Mouse (Mus musculus): ENCODE data around the gene Pax3. TPM values are rescaled to one million over a fixed set of nuclear protein-coding genes. Genes with fewer than 3 reads are reported as not detected.
A peak's percentile ranks its signal among the peaks of the same experiment; 100 is the strongest.

Pax3 gene
- polyA plus RNA-seq, 1 experiment from 2014 or later: 42.8 TPM

- DNase-seq (ENCODE audit: low spot score) (no peak), ATAC-seq (ENCODE audit: insufficient read depth, low FRiP score, low TSS enrichment) (no peak)
- no peak overlapping the region for H3K4me2 ChIP-seq (ENCODE audit: low read depth)
- peaks cover 15% of the 10 kb centered on the region for H3K4me1 ChIP-seq (ENCODE audit: control insufficient read depth, insufficient read depth, low read length)
- no peak overlapping the region for H3K9ac ChIP-seq (ENCODE audit: low read length)
- H3K9me3 ChIP-seq (ENCODE audit: control insufficient read depth, low read length): no peaks in the 10 kb centered on the region
- no peak overlapping the region for H3K4me3 ChIP-seq (ENCODE audit: low read depth, low read length)
- no peaks in the 10 kb centered on the region for H3K36me3 ChIP-seq (ENCODE audit: control insufficient read depth, insufficient read depth, low read length)
- WGBS: 45% methylated on average over 6 of the region's 6 CpGs
- H3K27ac ChIP-seq (ENCODE audit: low read depth, low read length): peak overlapping the region; percentile 31
- peaks cover 64% of the 10 kb centered on the region for H3K27me3 ChIP-seq (ENCODE audit: control insufficient read depth, insufficient read depth, low read length)
These were observed 54.0 kb downstream of the Pax3 start for GRCm38 (mm10) chr1:78142912-78143311.

- Histone ChIP-seq H3K4me1 (ENCODE audit: control insufficient read depth, insufficient read depth, low read length) (peaks cover 18% of the 10 kb centered on the region), H3K9me3 (ENCODE audit: control insufficient read depth, low read length) (no peaks in the 10 kb centered on the region), H3K9ac (ENCODE audit: low read length) (no peak overlapping the region), H3K4me3 (ENCODE audit: low read depth, low read length) (no peak overlapping the region), H3K36me3 (ENCODE audit: control insufficient read depth, insufficient read depth, low read length) (no peaks in the 10 kb centered on the region), H3K4me2 (ENCODE audit: low read depth) (no peak overlapping the region), H3K27me3 (ENCODE audit: control insufficient read depth, insufficient read depth, low read length) (peaks cover 69% of the 10 kb centered on the region), H3K27ac (ENCODE audit: low read depth, low read length) (no peak overlapping the region)
- 13% methylated on average over 9 of the region's 9 CpGs for WGBS
- peak; percentile 51 for DNase-seq (ENCODE audit: low spot score)
- ATAC-seq (ENCODE audit: insufficient read depth, low FRiP score, low TSS enrichment): peak; percentile 46; the same call in 1 of the 2 replicates
These were observed 55.0 kb downstream of the Pax3 start for GRCm38 (mm10) chr1:78141741-78142501.

GRCm38 (mm10) chr1:78141314-78141713 lies 55.6 kb downstream of the Pax3 start:
- ATAC-seq (ENCODE audit: insufficient read depth, low FRiP score, low TSS enrichment) (no peak), DNase-seq (ENCODE audit: low spot score) (no peak)
- Histone ChIP-seq H3K27me3 (ENCODE audit: control insufficient read depth, insufficient read depth, low read length) (peaks cover 66% of the 10 kb centered on the region), H3K4me1 (ENCODE audit: control insufficient read depth, insufficient read depth, low read length) (peaks cover 15% of the 10 kb centered on the region), H3K27ac (ENCODE audit: low read depth, low read length) (no peak overlapping the region), H3K36me3 (ENCODE audit: control insufficient read depth, insufficient read depth, low read length) (no peaks in the 10 kb centered on the region), H3K9ac (ENCODE audit: low read length) (no peak overlapping the region), H3K9me3 (ENCODE audit: control insufficient read depth, low read length) (no peaks in the 10 kb centered on the region), H3K4me2 (ENCODE audit: low read depth) (no peak overlapping the region), H3K4me3 (ENCODE audit: low read depth, low read length) (no peak overlapping the region)
- 8% methylated on average over 7 of the region's 7 CpGs for WGBS

- H3K4me3 ChIP-seq (ENCODE audit: low read depth, low read length): no peak overlapping the region
- 0 out of 2 replicates have a peak overlapping the region, but pooled peaks have one; percentile 13 for H3K4me2 ChIP-seq (ENCODE audit: low read depth)
- DNase-seq (ENCODE audit: low spot score): peak; percentile 51
- no peaks in the 10 kb centered on the region for H3K36me3 ChIP-seq (ENCODE audit: control insufficient read depth, insufficient read depth, low read length)
- 0 out of 2 replicates have a peak overlapping the region, but pooled peaks have one; percentile 39 for H3K27ac ChIP-seq (ENCODE audit: low read depth, low read length)
- H3K9ac ChIP-seq (ENCODE audit: low read length): no peak overlapping the region
- ATAC-seq (ENCODE audit: insufficient read depth, low FRiP score, low TSS enrichment): peak; percentile 39; the same call in 1 of the 2 replicates
- peaks cover 15% of the 10 kb centered on the region for H3K4me1 ChIP-seq (ENCODE audit: control insufficient read depth, insufficient read depth, low read length)
- no peaks in the 10 kb centered on the region for H3K9me3 ChIP-seq (ENCODE audit: control insufficient read depth, low read length)
- 3% methylated on average over 14 of the region's 14 CpGs for WGBS
- peaks cover 67% of the 10 kb centered on the region for H3K27me3 ChIP-seq (ENCODE audit: control insufficient read depth, insufficient read depth, low read length)
These were observed 56.2 kb downstream of the Pax3 start for GRCm38 (mm10) chr1:78140505-78141303.

- Histone ChIP-seq H3K4me1 (ENCODE audit: control insufficient read depth, insufficient read depth, low read length) (peaks cover 15% of the 10 kb centered on the region), H3K27ac (ENCODE audit: low read depth, low read length) (peak overlapping the region; percentile 15), H3K4me3 (ENCODE audit: low read depth, low read length) (no peak overlapping the region), H3K36me3 (ENCODE audit: control insufficient read depth, insufficient read depth, low read length) (no peaks in the 10 kb centered on the region), H3K27me3 (ENCODE audit: control insufficient read depth, insufficient read depth, low read length) (peaks cover 68% of the 10 kb centered on the region), H3K4me2 (ENCODE audit: low read depth) (no peak overlapping the region; the same call in 1 of the 2 replicates), H3K9me3 (ENCODE audit: control insufficient read depth, low read length) (no peaks in the 10 kb centered on the region), H3K9ac (ENCODE audit: low read length) (no peak overlapping the region)
- WGBS: 1% methylated on average over 11 of the region's 11 CpGs
- DNase-seq (ENCODE audit: low spot score) (peak; percentile 69), ATAC-seq (ENCODE audit: insufficient read depth, low FRiP score, low TSS enrichment) (peak; percentile 81)
These were observed 57.6 kb downstream of the Pax3 start for GRCm38 (mm10) chr1:78139287-78139686.

- H3K4me2 ChIP-seq (ENCODE audit: low read depth): no peak overlapping the region
- H3K36me3 ChIP-seq (ENCODE audit: control insufficient read depth, insufficient read depth, low read length): no peaks in the 10 kb centered on the region
- no peak overlapping the region for H3K27ac ChIP-seq (ENCODE audit: low read depth, low read length)
- no peak for DNase-seq (ENCODE audit: low spot score)
- H3K9me3 ChIP-seq (ENCODE audit: control insufficient read depth, low read length): no peaks in the 10 kb centered on the region
- peak; percentile 38; the same call in 1 of the 2 replicates for ATAC-seq (ENCODE audit: insufficient read depth, low FRiP score, low TSS enrichment)
- H3K9ac ChIP-seq (ENCODE audit: low read length): no peak overlapping the region
- H3K4me1 ChIP-seq (ENCODE audit: control insufficient read depth, insufficient read depth, low read length): no peaks in the 10 kb centered on the region
- H3K4me3 ChIP-seq (ENCODE audit: low read depth, low read length): no peak overlapping the region
- WGBS: 30% methylated on average over 5 of the region's 5 CpGs
- peaks cover 42% of the 10 kb centered on the region for H3K27me3 ChIP-seq (ENCODE audit: control insufficient read depth, insufficient read depth, low read length)
These were observed 67.7 kb downstream of the Pax3 start for GRCm38 (mm10) chr1:78129267-78129666.

GRCm38 (mm10) chr1:78119899-78120560 lies 76.9 kb downstream of the Pax3 start:
- H3K27ac ChIP-seq (ENCODE audit: low read depth, low read length): no peak overlapping the region
- H3K4me1 ChIP-seq (ENCODE audit: control insufficient read depth, insufficient read depth, low read length): no peaks in the 10 kb centered on the region
- WGBS: 11% methylated on average over 10 of the region's 10 CpGs
- ATAC-seq (ENCODE audit: insufficient read depth, low FRiP score, low TSS enrichment) (no peak), DNase-seq (ENCODE audit: low spot score) (no peak)
- peaks cover 14% of the 10 kb centered on the region for H3K27me3 ChIP-seq (ENCODE audit: control insufficient read depth, insufficient read depth, low read length)
- no peak overlapping the region for H3K9ac ChIP-seq (ENCODE audit: low read length)
- H3K9me3 ChIP-seq (ENCODE audit: control insufficient read depth, low read length): no peaks in the 10 kb centered on the region
- H3K4me3 ChIP-seq (ENCODE audit: low read depth, low read length): no peak overlapping the region
- no peak overlapping the region for H3K4me2 ChIP-seq (ENCODE audit: low read depth)
- no peaks in the 10 kb centered on the region for H3K36me3 ChIP-seq (ENCODE audit: control insufficient read depth, insufficient read depth, low read length)

- H3K27ac ChIP-seq (ENCODE audit: low read depth, low read length): no peak overlapping the region
- no peak for DNase-seq (ENCODE audit: low spot score)
- no peaks in the 10 kb centered on the region for H3K9me3 ChIP-seq (ENCODE audit: control insufficient read depth, low read length)
- no peak overlapping the region for H3K4me3 ChIP-seq (ENCODE audit: low read depth, low read length)
- peaks cover 2% of the 10 kb centered on the region; the same call in 1 of the 2 replicates for H3K27me3 ChIP-seq (ENCODE audit: control insufficient read depth, insufficient read depth, low read length)
- no peak for ATAC-seq (ENCODE audit: insufficient read depth, low FRiP score, low TSS enrichment)
- WGBS: 86% methylated on average over 3 of the region's 3 CpGs
- peaks cover 14% of the 10 kb centered on the region for H3K4me1 ChIP-seq (ENCODE audit: control insufficient read depth, insufficient read depth, low read length)
- no peaks in the 10 kb centered on the region for H3K36me3 ChIP-seq (ENCODE audit: control insufficient read depth, insufficient read depth, low read length)
- H3K9ac ChIP-seq (ENCODE audit: low read length): no peak overlapping the region
- no peak overlapping the region for H3K4me2 ChIP-seq (ENCODE audit: low read depth)
These were observed 80.9 kb downstream of the Pax3 start for GRCm38 (mm10) chr1:78116046-78116445.
